Mouse (Mus musculus) urinary bladder, postnatal 14 days (tissue): ENCODE results near the gene Olfr589.
"Not testable (repeated sequence)": the region's sequence is repeated elsewhere in the genome, so short reads cannot be mapped to it uniquely, and the experiment has no call there.

Experiments used
- DNase-seq: peaks from one replicate; pipeline ENCODE4 v3.0.0; 2021; ENCODE audit warnings: low spot score

Olfr589 gene

DNA sequence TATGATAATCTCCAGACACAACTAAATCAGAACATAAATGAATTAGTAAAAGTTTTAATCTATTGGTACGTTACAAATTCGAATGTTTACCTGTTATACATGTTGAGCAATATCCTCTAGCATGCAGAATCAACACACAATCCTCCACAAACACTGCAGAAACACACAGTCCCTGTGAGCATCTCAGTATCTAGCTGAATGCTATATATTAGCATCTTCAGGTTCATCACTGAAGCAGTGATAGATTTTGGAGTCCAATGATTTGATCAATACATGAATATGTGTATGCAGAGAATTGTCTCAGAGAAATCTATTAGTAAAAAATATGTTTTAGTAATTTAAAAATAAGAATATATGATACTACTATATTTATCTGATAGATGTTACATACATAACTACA lies at the start of gene Olfr589:
Gene Olfr589, minus strand, starts transcription at position 101 of the 400 bp plus-strand sequence.
- DNase-seq, result no peak

- not testable (repeated sequence) for DNase-seq
These were observed 28.3 kb upstream of the Olfr589 start, which contains the start of gene Olfr592 for GRCm38 (mm10) chr7:103184503-103184902. TSS of gene Olfr592 (plus strand) at chr7:103184803.

DNA sequence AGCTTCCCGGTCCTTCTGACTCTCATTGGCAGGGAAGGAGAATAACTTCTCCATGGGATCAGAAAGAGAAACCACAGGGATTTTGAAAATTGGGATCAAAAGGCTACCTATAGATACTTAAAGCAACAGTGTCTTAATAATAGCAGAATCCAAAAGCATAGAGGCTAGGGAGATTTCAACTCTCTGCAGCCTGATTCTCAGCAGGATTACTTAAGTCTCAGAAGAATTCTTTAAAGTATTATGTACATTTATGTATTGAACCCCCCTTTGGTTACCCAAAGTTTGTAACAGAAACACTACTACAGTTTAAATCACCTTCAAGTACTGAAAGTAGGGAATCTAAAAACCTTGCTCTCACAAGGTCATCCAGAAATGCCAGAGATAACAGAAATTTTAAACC lies 22.1 kb upstream of the Olfr589 start, which contains the start of gene Olfr591:
Gene Olfr591, minus strand, starts transcription at position 101 of the 400 bp plus-strand sequence.
- no peak for DNase-seq

GRCm38 (mm10) chr7:103169697-103170096 lies 13.5 kb upstream of the Olfr589 start:
- no peak for DNase-seq

- DNase-seq, result no peak
These were observed 15.6 kb downstream of the Olfr589 start, which contains the start of gene Olfr588-ps1 for GRCm38 (mm10) chr7:103140579-103140978. TSS of gene Olfr588-ps1 (plus strand) at chr7:103140879.

- DNase-seq, result no peak
These were observed 30.6 kb downstream of the Olfr589 start, which contains the start of gene Olfr586 for GRCm38 (mm10) chr7:103125538-103125937. TSS of gene Olfr586 (minus strand) at chr7:103125638.

DNA sequence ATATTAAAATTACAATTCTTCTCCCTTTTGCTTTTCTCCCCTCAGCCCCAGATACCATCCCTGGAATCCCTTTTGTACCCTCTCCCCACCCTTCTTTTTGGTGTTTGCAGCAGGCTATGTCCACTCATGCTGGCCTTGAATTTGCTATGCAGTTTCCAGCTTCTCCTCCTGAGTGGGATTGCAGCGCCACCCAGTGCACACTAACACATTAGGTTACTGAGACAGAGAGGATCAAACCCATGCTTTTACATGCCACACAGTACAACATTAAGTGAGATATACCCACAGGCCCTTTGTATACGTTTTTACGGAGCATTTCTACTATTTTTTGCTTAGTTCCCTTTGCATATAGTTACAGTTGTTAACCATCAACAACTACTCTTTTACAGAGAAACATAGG lies 36.8 kb downstream of the Olfr589 start:
- no peak for DNase-seq
